Mouse (Mus musculus) kidney, embryonic 15.5 days (tissue): ENCODE results near the gene Rrh. TPM values are rescaled to one million over a fixed set of nuclear protein-coding genes. Genes with fewer than 3 reads are reported as not detected.
A peak's percentile ranks its signal among the peaks of the same experiment; 100 is the strongest.
"Not testable (repeated sequence)": the region's sequence is repeated elsewhere in the genome, so short reads cannot be mapped to it uniquely, and the experiment has no call there.

Source experiments
- ATAC-seq: fragments of 200-750 bp; cut with Nextera tagmentation; replicated peaks from 2 replicates; pipeline ENCODE4 v1.8.0; 2017; ENCODE audit warnings: moderate TSS enrichment; ENCODE audit not compliant: low FRiP score
- H3K27ac ChIP-seq: fragments of 300-500 bp; sonication (generic); 2 replicates; pipeline ENCODE4 v1.5.1; 2015; ENCODE audit warnings: mild to moderate bottlenecking, inconsistent platforms
- H3K27me3 ChIP-seq: fragments of 300-500 bp; sonication (generic); 2 replicates; pipeline ENCODE4 v1.6.1; 2015; ENCODE audit warnings: inconsistent platforms
- H3K36me3 ChIP-seq: fragments of 300-500 bp; sonication (generic); 2 replicates; pipeline ENCODE4 v1.6.1; 2015; ENCODE audit warnings: inconsistent platforms
- H3K4me1 ChIP-seq: fragments of 300-500 bp; sonication (generic); 2 replicates; pipeline ENCODE4 v1.6.1; 2015; ENCODE audit warnings: inconsistent platforms
- H3K4me2 ChIP-seq: fragments of 300-500 bp; sonication (generic); 2 replicates; pipeline ENCODE4 v1.6.1; 2015; ENCODE audit warnings: moderate library complexity, mild to moderate bottlenecking, inconsistent platforms
- H3K4me3 ChIP-seq: fragments of 300-500 bp; sonication (generic); replicated peaks from 2 replicates; pipeline ENCODE4 v1.5.1; 2015; ENCODE audit warnings: mild to moderate bottlenecking, inconsistent platforms
- H3K9ac ChIP-seq: fragments of 300-500 bp; sonication (generic); 2 replicates; pipeline ENCODE4 v1.6.1; 2015; ENCODE audit warnings: mild to moderate bottlenecking, inconsistent platforms
- H3K9me3 ChIP-seq: fragments of 300-500 bp; sonication (generic); replicated peaks from 2 replicates; pipeline ENCODE4 v1.6.1; 2016; ENCODE audit warnings: inconsistent platforms
- WGBS: fragments of 180-500 bp; shearing (Covaris S2); methylation state at CpG from one replicate; pipeline ENCODE4 v1.1.7; 2015; ENCODE audit warnings: mixed read lengths; 5-methylcytosine and 5-hydroxymethylcytosine counted together
- polyA plus RNA-seq: library from polyadenylated mRNA; unstranded; fragments of >200 nt; fragmentation: Nextera tagmentation; extraction: Ambion mirVana; gene quantifications from 2 replicates; pipeline ENCODE4 v1.2.1, GENCODE M21; 2015

Gene Rrh
- polyA plus RNA-seq, 1 experiment from 2014 or later = 0.21 TPM

DNA sequence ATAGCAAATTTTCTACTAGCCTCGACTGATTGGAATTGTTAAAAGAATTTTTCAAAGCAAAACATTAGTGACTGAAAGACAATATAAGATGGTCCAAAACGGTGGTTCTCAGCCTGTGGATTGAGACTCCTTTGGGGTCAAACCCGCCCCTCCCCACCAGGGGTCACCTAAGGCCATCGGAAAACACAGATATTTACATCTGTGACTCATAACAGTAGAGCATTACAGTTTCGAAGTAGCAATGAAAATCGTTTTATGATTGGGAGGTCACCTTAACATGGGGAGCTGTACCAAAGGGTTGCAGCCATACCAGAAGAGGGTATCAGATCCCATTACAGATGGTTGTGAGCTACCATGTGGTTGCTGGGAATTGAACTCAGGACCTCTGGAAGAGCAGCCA lies 51.2 kb downstream of the Rrh start:
- no peak for ATAC-seq
- WGBS = 89% methylated on average over 6 of the region's 6 CpGs
- H3K36me3 ChIP-seq = no peaks in the 10 kb centered on the region

DNA sequence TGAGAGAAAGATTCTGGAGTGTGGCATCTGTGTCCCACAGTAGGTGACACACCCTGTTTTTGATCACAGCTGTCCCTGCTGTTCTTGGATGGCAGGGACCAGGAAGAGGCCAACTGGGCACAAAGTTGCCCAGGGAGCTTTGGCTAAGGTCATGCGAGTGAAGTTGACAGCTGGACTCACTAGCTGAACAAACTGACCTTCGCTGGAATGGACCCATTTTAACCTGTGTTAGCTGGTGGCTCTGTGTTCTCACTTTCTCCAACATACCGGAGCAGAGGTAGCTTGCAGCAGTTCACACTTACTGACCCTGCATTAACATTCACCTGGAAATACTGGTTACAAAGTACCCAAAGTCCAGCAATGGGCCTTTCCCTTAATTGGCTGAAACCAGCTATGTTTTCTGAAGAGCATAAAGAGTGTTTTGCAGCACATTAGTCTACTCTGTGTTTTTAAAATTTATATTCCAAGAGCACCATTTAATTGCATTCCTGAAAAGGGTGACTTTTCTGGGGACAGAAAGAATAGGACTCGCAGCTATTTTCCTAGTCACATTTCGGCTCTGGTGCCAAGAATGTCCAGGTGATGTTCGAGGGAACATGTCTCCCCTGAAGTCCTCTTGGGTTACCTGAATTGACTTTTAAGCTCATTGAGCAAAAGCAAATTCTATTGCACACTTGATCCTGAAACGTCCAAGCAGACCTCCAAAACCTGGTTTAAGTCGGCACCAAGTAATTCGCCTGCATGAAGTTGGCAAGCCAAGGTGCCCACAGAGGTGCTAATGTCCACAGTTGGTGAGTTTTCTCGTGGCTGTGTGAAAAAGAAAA lies 55.2 kb downstream of the Rrh start:
- Histone ChIP-seq H3K27ac (no peak overlapping the region), H3K4me3 (no peak overlapping the region), H3K9me3 (no peaks in the 10 kb centered on the region), H3K9ac (no peak overlapping the region), H3K4me2 (no peak overlapping the region), H3K4me1 (no peaks in the 10 kb centered on the region), H3K27me3 (no peaks in the 10 kb centered on the region), H3K36me3 (no peaks in the 10 kb centered on the region)
- ATAC-seq = no peak
- 85% methylated on average over 10 of the region's 10 CpGs for WGBS

More for the DNA sequence above, 51.2 kb downstream of the Rrh start:
- no peaks in the 10 kb centered on the region for H3K4me1 ChIP-seq
- H3K4me3 ChIP-seq = no peak overlapping the region
- H3K27me3 ChIP-seq = no peaks in the 10 kb centered on the region
- H3K27ac ChIP-seq = no peak overlapping the region
- no peak overlapping the region for H3K9ac ChIP-seq
- no peaks in the 10 kb centered on the region for H3K9me3 ChIP-seq
- H3K4me2 ChIP-seq = no peak overlapping the region

DNA sequence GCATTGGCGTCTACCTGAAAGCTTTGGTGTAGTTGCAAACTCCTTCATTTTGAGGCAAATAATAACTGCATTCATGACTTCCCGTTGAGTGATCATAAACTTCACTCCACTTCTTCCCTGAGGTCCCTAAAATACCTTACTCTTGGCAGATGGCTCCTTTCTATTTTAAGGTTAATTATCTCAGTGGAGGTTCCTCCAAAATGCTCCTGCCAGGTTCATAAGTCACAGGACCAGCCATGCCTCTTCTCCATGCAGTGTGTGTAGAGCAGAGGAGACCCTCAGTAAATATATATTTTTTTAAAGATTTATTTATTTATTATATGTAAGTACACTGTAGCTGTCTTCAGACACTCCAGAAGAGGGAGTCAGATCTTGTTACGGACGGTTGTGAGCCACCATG lies 56.3 kb downstream of the Rrh start:
- Histone ChIP-seq H3K27ac (no peak overlapping the region), H3K4me2 (no peak overlapping the region), H3K36me3 (no peaks in the 10 kb centered on the region), H3K4me1 (no peaks in the 10 kb centered on the region), H3K4me3 (no peak overlapping the region), H3K27me3 (no peaks in the 10 kb centered on the region), H3K9ac (no peak overlapping the region), H3K9me3 (no peaks in the 10 kb centered on the region)
- ATAC-seq = no peak
- WGBS = 81% methylated on average over 4 of the region's 4 CpGs

DNA sequence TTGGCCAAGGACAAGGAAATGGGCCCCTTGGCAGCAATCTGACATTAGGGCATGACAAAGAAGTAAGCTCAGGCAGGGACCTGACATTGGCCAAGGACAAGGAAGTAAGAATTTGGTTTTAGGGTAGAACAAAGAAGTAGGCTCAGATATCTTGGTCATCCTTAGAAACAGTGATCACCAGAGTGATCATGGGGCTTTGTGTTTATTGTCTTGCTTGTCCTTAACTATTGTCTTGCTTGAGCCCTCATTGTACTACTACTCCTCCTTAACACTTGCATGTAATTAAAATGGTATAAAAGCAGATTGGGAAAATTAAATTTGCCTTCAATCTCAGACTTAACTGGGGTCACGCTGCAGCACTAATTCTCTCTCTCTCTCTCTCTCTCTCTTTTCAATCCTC lies 64.8 kb downstream of the Rrh start:
- WGBS = 100% methylated on average over 1 of the region's 1 CpGs
- H3K9me3 ChIP-seq = not testable (repeated sequence)

DNA sequence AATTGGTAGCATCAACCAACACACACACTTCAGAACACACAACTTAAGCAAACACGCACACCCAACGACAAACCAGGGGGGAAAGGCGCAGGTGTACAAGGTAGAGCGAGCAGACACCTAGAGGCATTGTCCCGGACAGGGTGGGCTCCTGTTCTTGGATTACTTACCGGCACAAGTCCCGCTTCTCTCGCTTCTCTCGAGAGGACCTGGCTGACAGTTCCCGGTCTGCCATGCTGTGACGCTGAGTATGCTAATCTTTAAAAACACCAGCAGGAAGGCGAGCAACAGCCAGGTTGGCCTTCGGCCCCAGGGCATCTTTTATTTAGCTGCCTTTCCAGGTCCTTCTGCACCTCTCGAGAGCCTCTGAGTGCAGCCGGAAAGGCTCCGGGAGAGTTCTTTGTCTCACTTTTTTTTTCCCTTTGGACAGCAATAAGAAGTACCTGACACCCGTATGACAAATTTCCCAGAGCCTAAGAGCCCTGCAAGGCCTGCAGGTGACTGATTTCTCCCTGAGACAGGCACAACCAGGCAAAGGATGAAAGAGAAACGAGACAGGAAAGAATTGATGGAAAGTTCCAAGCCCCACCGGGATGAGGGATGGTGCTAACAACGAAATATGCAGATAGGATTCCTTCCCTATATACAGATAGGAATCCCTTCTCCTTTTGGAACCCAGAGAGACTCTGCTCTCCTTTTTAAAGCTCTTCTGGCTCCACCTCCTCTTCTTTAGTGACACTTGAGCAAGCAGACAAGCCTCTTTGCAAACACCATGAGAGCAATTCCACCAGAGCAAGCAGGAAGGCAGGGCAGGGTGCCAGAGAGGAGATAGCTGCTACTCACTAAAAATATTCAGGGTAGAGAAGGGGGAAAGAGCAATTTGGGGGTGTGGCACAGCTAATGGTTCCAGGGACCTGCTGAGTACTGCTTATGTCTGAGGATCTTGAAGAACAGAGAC lies 67.5 kb downstream of the Rrh start, which contains the start of gene Egf:
Gene Egf (minus strand): TSS at position 667 of the 955 bp plus-strand sequence.
- Histone ChIP-seq H3K4me3 (peak within 1 kb of the TSS; percentile 30), H3K27ac (no peak within 1 kb of the TSS), H3K4me2 (peak within 1 kb of the TSS; percentile 57), H3K9me3 (no peaks in the 10 kb centered on the region; the same call in 1 of the 2 replicates), H3K9ac (peak within 1 kb of the TSS; percentile 15; the same call in 1 of the 2 replicates), H3K36me3 (no peaks in the 10 kb centered on the region), H3K4me1 (peaks cover 13% of the 10 kb centered on the region), H3K27me3 (peaks cover 17% of the 10 kb centered on the region)
- no peak for ATAC-seq
- 7% methylated on average over 20 of the region's 20 CpGs for WGBS

More for the DNA sequence above, 64.8 kb downstream of the Rrh start:
- H3K4me2 ChIP-seq, H3K36me3 ChIP-seq, H3K27ac ChIP-seq, ATAC-seq, H3K9ac ChIP-seq, H3K4me3 ChIP-seq: not testable (repeated sequence)
- peaks cover 13% of the 10 kb centered on the region for H3K4me1 ChIP-seq
- peaks cover 16% of the 10 kb centered on the region for H3K27me3 ChIP-seq

Other genes with a start within 250 kb of the Rrh start
- gene Egf, start 67.3 kb downstream of the Rrh start, polyA plus RNA-seq = 2.1 and 2.3 TPM in 2 replicates
- not detected in 2 replicates for gene Lrit3, start 18.6 kb downstream of the Rrh start, polyA plus RNA-seq
- 92.9 and 95.5 TPM in 2 replicates for gene Gar1, start 8.8 kb upstream of the Rrh start, polyA plus RNA-seq
- 14.2 and 17.5 TPM in 2 replicates for gene Cfi, start 13.3 kb upstream of the Rrh start, polyA plus RNA-seq
- 41.5 and 43.8 TPM in 2 replicates for gene Pla2g12a, start 56.0 kb upstream of the Rrh start, polyA plus RNA-seq
- gene Casp6, start 78.8 kb upstream of the Rrh start, polyA plus RNA-seq = 79.2 and 79.3 TPM in 2 replicates
- gene Mcub, start 147.6 kb upstream of the Rrh start, polyA plus RNA-seq = 1.1 and 3.7 TPM in 2 replicates
- gene Sec24b, start 239.0 kb upstream of the Rrh start, polyA plus RNA-seq = 33.6 and 36.9 TPM in 2 replicates